Mouse (Mus musculus): Measurements from ENCODE around the gene Ndufb8.

DNA sequence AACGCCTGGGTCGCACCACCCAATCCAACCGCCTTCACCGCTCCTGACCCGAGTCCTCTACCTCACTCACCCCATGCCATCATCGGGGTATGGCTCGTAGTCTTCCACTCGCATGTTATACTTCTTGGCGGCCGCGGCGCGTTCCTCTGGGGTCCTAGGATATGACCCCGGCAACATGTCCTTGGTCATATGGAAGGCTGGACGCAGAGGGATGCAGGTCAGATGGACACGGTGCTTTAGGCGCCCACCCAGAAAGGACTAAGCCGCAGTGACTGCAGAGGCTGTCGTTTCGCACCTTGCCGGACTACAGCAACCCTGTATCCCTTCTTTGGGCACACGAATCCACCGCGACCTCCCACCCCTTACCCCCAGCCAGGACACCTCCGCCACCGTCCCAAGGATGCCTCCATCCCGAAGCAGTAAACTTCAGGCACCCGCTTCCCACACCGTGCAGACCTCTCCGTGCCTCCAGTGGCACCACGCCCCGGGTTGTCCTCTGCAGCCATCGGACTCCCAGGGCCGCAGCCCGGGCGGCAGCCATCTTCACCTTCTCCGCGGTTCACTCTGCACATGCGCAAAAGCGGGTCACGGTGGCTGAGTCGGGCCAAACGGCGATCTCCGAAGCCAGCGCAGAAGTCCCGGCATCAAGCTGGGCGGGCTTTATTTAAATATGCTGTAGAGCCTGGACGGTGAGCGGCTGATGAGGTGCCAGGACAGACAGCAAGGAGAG is at the start of gene Ndufb8:
- TF ChIP-seq POLR2A (IDR thresholded peaks at IDR 0.05; ENCODE audit: low read depth, low read length) (peak; percentile 95), CTCF (IDR thresholded peaks at IDR 0.05; ENCODE audit: borderline replicate concordance, insufficient read depth, low read length) (no peak)
